Mouse (Mus musculus) kidney, embryonic 14.5 days (tissue): ENCODE results near the gene Tmem121b. TPM values are rescaled to one million over a fixed set of nuclear protein-coding genes. Genes with fewer than 3 reads are reported as not detected.
A peak's percentile ranks its signal among the peaks of the same experiment; 100 is the strongest.

Source experiments
- ATAC-seq: fragments of 200-750 bp; cut with Nextera tagmentation; 2 replicates; pipeline ENCODE4 v1.8.0; 2017; ENCODE audit warnings: moderate number of reproducible peaks, mild to moderate bottlenecking, moderate TSS enrichment, moderate library complexity; ENCODE audit not compliant: low FRiP score, low TSS enrichment
- H3K27ac ChIP-seq: fragments of 300-500 bp; sonication (generic); 2 replicates; pipeline ENCODE4 v1.5.1; 2014; ENCODE audit warnings: low read depth, mild to moderate bottlenecking, low read length, moderate library complexity, mixed read lengths
- H3K27me3 ChIP-seq: fragments of 300-500 bp; sonication (generic); 2 replicates; pipeline ENCODE4 v1.6.1; 2014; ENCODE audit warnings: mild to moderate bottlenecking, low read length; ENCODE audit not compliant: control insufficient read depth, insufficient read depth
- H3K36me3 ChIP-seq: fragments of 300-500 bp; sonication (generic); 2 replicates; pipeline ENCODE4 v1.6.1; 2014; ENCODE audit warnings: low read length, mixed read lengths; ENCODE audit not compliant: control insufficient read depth, insufficient read depth
- H3K4me1 ChIP-seq: fragments of 300-500 bp; sonication (generic); 2 replicates; pipeline ENCODE4 v1.6.1; 2014; ENCODE audit warnings: low read length, mixed read lengths; ENCODE audit not compliant: control insufficient read depth, insufficient read depth
- H3K4me2 ChIP-seq: fragments of 300-500 bp; sonication (generic); replicated peaks from 2 replicates; pipeline ENCODE4 v1.6.1; 2014; ENCODE audit warnings: low read depth, mild to moderate bottlenecking, low read length
- H3K4me3 ChIP-seq: fragments of 300-500 bp; sonication (generic); 2 replicates; pipeline ENCODE4 v1.5.1; 2014; ENCODE audit warnings: mild to moderate bottlenecking, low read length
- H3K9ac ChIP-seq: fragments of 300-500 bp; sonication (generic); 2 replicates; pipeline ENCODE4 v1.6.1; 2014; ENCODE audit warnings: low read depth, mild to moderate bottlenecking, low read length, moderate library complexity
- H3K9me3 ChIP-seq: fragments of 300-500 bp; sonication (generic); 2 replicates; pipeline ENCODE4 v1.6.1; 2016; ENCODE audit warnings: low read length; ENCODE audit not compliant: control insufficient read depth
- WGBS: fragments of 180-500 bp; shearing (Covaris S2); extraction: QIAGEN DNeasy Blood & Tissue Kit; methylation state at CpG from one replicate; pipeline ENCODE4 v1.1.7; 2014; 5-methylcytosine and 5-hydroxymethylcytosine counted together
- polyA plus RNA-seq: library from polyadenylated mRNA; unstranded; fragments of >200 nt; fragmentation: Nextera tagmentation; extraction: Ambion mirVana; gene quantifications from 2 replicates; pipeline ENCODE4 v1.2.1, GENCODE M21; 2014

The Tmem121b gene
- 0.04 and 0.21 TPM in 2 replicates for polyA plus RNA-seq

DNA sequence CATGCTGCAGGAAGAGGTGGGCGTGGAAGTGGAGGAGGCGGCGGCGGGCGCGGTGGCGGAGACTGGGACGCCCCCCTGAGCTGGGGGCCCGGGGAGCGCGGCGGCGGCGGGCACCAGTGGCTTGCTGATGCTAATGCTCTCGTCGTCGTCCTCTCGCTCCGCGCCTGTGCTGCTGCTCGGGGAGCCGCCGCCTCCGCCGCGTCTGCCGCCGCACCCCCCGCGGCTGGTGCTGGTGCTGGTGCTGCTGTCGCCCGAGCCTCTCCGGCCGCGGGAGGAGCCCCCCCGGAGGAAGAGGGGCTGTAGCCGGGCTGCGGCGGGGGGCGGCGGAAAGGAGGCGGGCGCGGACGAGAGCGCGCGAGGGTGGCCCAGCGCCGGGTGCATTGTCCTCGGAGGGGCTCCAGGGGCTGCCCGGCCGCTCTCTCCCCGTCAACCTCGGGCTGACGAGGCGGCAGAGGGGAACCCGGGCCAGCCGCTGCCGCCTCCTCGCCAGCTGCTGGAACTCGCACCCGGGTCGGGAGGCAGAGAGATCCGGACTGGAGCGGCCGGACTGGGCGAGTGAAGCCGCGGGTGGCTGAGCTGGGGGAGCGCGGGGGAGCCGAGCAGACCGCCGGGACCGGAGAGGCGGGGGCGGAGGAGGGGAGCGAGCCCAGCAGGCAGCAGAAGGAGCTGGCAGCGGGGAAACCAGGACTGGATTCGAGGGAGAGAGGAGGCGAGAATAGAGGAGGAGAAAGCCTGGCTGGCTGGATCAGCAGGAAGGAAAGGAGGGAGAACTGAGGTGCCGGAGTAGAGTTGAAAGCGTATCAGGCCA, at the start of gene Tmem121b:
Tmem121b (minus strand) TSS at position 434 of the 808 bp plus-strand sequence.
- ATAC-seq: peak; percentile 83
- peak within 1 kb of the TSS; percentile 99 for H3K4me2 ChIP-seq
- 0 out of 2 replicates have a peak within 1 kb of the TSS, but pooled peaks have one; percentile 24 for H3K27ac ChIP-seq
- H3K4me3 ChIP-seq: peak within 1 kb of the TSS; percentile 66
- H3K9ac ChIP-seq: peak within 1 kb of the TSS; percentile 55
- H3K36me3 ChIP-seq: no peaks in the 10 kb centered on the region
- no peaks in the 10 kb centered on the region for H3K9me3 ChIP-seq
- peaks cover 10% of the 10 kb centered on the region for H3K4me1 ChIP-seq
- under 1% methylated on average over 68 of the region's 84 CpGs for WGBS
- H3K27me3 ChIP-seq: peaks cover 17% of the 10 kb centered on the region

- H3K4me1 ChIP-seq: no peaks in the 10 kb centered on the region
- 8% methylated on average over 1 of the region's 1 CpGs for WGBS
- ATAC-seq: no peak
Measured at GRCm38 (mm10) chr6:120542061-120542460, 48.5 kb upstream of the Tmem121b start.

DNA sequence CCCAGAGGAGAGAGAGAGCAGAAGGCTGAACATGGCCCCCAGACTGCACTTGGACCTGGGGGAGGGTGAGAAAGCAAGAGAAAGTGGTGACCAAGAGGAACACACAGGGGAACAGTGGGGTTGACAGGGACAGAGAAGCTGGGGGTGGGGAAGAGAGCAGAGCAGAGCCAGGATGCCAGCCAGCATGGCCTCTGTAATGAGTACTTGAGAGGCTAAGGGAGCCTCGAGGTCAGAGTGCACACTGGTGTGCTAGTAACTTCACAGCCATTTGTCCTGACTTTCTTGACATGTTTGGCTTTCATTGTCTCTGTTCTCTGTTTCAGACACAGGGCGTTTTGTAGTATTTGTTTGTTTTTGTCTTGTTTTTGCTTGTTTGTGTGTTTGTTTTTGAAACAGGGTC, 47.8 kb upstream of the Tmem121b start:
- Histone ChIP-seq H3K9me3 (no peaks in the 10 kb centered on the region), H3K4me3 (no peak overlapping the region), H3K27ac (no peak overlapping the region), H3K4me2 (no peak overlapping the region), H3K36me3 (no peaks in the 10 kb centered on the region), H3K27me3 (no peaks in the 10 kb centered on the region), H3K4me1 (no peaks in the 10 kb centered on the region), H3K9ac (no peak overlapping the region)
- WGBS: 27% methylated on average over 2 of the region's 2 CpGs
- no peak for ATAC-seq

More at GRCm38 (mm10) chr6:120542061-120542460, 48.5 kb upstream of the Tmem121b start:
- no peaks in the 10 kb centered on the region for H3K27me3 ChIP-seq
- H3K4me2 ChIP-seq: no peak overlapping the region
- H3K9me3 ChIP-seq: no peaks in the 10 kb centered on the region
- no peak overlapping the region for H3K9ac ChIP-seq
- no peak overlapping the region for H3K27ac ChIP-seq
- no peak overlapping the region for H3K4me3 ChIP-seq
- no peaks in the 10 kb centered on the region for H3K36me3 ChIP-seq

DNA sequence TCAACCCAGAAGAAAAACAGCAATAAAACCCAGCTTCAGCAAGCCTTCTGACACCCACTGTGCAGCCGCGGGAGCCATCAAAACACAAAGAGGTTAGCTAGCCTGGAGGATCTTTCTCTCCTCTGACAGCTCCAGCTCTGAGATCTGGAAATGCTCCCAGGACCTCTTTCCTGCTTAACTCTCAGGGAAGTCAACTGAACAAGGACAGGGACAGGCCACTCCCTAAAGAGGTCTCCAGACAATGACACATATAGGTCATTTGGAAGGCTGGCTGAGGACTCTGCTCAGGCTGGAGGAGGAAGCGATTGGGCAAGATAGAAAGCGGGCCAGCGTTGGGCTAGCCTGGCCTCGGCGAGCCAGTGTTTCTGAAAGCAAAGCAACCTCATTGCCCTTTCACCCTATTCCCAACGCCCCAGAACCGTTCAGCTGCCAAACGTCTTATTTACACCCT, 46.2 kb upstream of the Tmem121b start:
- no peak overlapping the region for H3K27ac ChIP-seq
- H3K27me3 ChIP-seq: no peaks in the 10 kb centered on the region
- no peak overlapping the region for H3K4me2 ChIP-seq
- H3K9me3 ChIP-seq: no peaks in the 10 kb centered on the region
- H3K4me1 ChIP-seq: no peaks in the 10 kb centered on the region
- WGBS: 27% methylated on average over 10 of the region's 10 CpGs
- no peaks in the 10 kb centered on the region for H3K36me3 ChIP-seq
- peak; percentile 7; the same call in 1 of the 2 replicates for ATAC-seq
- no peak overlapping the region for H3K4me3 ChIP-seq
- no peak overlapping the region for H3K9ac ChIP-seq

GRCm38 (mm10) chr6:120539132-120539759, 45.6 kb upstream of the Tmem121b start:
- ATAC-seq: peak; percentile 94
- H3K9ac ChIP-seq: peak overlapping the region; percentile 46; the same call in 1 of the 2 replicates
- H3K27ac ChIP-seq: peak overlapping the region; percentile 8; the same call in 1 of the 2 replicates
- peak overlapping the region; percentile 28 for H3K4me3 ChIP-seq
- H3K36me3 ChIP-seq: no peaks in the 10 kb centered on the region
- H3K27me3 ChIP-seq: no peaks in the 10 kb centered on the region
- peak overlapping the region; percentile 58 for H3K4me2 ChIP-seq
- H3K9me3 ChIP-seq: no peaks in the 10 kb centered on the region
- 2% methylated on average over 16 of the region's 16 CpGs for WGBS
- H3K4me1 ChIP-seq: no peaks in the 10 kb centered on the region

DNA sequence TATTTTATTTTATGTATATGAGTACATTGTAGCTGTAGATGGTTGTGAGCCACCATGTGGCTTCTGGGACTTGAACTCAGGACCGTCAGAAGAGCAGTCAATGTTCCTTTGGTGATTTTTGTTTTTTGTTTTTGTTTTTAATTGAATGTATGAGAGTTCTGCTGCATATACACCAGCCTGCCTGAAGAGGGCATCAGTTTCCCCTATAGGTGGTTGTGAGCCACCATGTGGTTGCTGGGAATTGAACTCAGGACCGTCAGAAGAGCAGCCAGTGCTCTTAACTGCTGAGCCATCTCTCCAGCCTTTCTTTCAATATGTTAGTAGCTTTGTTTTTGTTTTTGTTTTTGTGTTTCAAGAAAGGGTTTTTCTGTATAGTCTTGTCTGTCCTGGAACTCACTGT, 42.7 kb upstream of the Tmem121b start:
- no peak for ATAC-seq
- Histone ChIP-seq H3K27me3 (no peaks in the 10 kb centered on the region), H3K27ac (no peak overlapping the region), H3K36me3 (no peaks in the 10 kb centered on the region), H3K9ac (no peak overlapping the region), H3K9me3 (no peaks in the 10 kb centered on the region), H3K4me1 (no peaks in the 10 kb centered on the region), H3K4me2 (no peak overlapping the region), H3K4me3 (no peak overlapping the region)
- WGBS: 78% methylated on average over 2 of the region's 2 CpGs

- peaks cover 9% of the 10 kb centered on the region; the same call in 1 of the 2 replicates for H3K4me1 ChIP-seq
- no peak overlapping the region for H3K4me2 ChIP-seq
- H3K9me3 ChIP-seq: no peaks in the 10 kb centered on the region
- H3K4me3 ChIP-seq: no peak overlapping the region
- H3K9ac ChIP-seq: no peak overlapping the region
- no peak for ATAC-seq
- no peaks in the 10 kb centered on the region for H3K36me3 ChIP-seq
- H3K27ac ChIP-seq: no peak overlapping the region
- H3K27me3 ChIP-seq: no peaks in the 10 kb centered on the region
- WGBS: 74% methylated on average over 1 of the region's 1 CpGs
Measured at GRCm38 (mm10) chr6:120532594-120532993, 39.0 kb upstream of the Tmem121b start.

GRCm38 (mm10) chr6:120531020-120531965, 37.7 kb upstream of the Tmem121b start, which contains the start of gene Hdhd5:
Gene Hdhd5 (minus strand): TSS chr6:120531319.
- Histone ChIP-seq H3K4me3 (peak within 1 kb of the TSS; percentile 92), H3K27ac (no peak within 1 kb of the TSS), H3K4me2 (peak within 1 kb of the TSS; percentile 71), H3K9ac (peak within 1 kb of the TSS; percentile 87), H3K9me3 (no peaks in the 10 kb centered on the region), H3K36me3 (no peaks in the 10 kb centered on the region), H3K4me1 (peaks cover 9% of the 10 kb centered on the region; the same call in 1 of the 2 replicates), H3K27me3 (no peaks in the 10 kb centered on the region)
- WGBS: under 1% methylated on average over 71 of the region's 75 CpGs
- peak; percentile 98 for ATAC-seq
